Mouse (Mus musculus) retina, embryonic 14.5 days (tissue): ENCODE measurements around the gene Pnpla1.
"Not testable (repeated sequence)": the region's sequence is repeated elsewhere in the genome, so short reads cannot be mapped to it uniquely, and the experiment has no call there.

Source experiments
- DNase-seq: peaks from one replicate; pipeline ENCODE4 v3.0.0-alpha.2; 2015; ENCODE audit warnings: low spot score

Gene Pnpla1

GRCm38 (mm10) chr17:28858205-28858604 is at the start of gene Pnpla1:
Gene Pnpla1, plus strand, starts transcription at chr17:28858411.
- peak; percentile 26 for DNase-seq

GRCm38 (mm10) chr17:28808714-28809113 is 49.5 kb upstream of the Pnpla1 start:
- DNase-seq = no peak

- no peak for DNase-seq
These were observed 48.9 kb upstream of the Pnpla1 start for GRCm38 (mm10) chr17:28809175-28809831.

- no peak for DNase-seq
These were observed 45.9 kb upstream of the Pnpla1 start for GRCm38 (mm10) chr17:28812345-28812744.

GRCm38 (mm10) chr17:28814529-28815097 is 43.6 kb upstream of the Pnpla1 start:
- no peak for DNase-seq

GRCm38 (mm10) chr17:28815384-28816004 is 42.7 kb upstream of the Pnpla1 start:
- DNase-seq = no peak

GRCm38 (mm10) chr17:28816326-28816725 is 41.9 kb upstream of the Pnpla1 start:
- DNase-seq = not testable (repeated sequence)

- no peak for DNase-seq
These were observed 41.1 kb upstream of the Pnpla1 start for GRCm38 (mm10) chr17:28816875-28817811.

- no peak for DNase-seq
These were observed 38.0 kb upstream of the Pnpla1 start for GRCm38 (mm10) chr17:28820189-28820588.

GRCm38 (mm10) chr17:28823004-28823745 is 35.0 kb upstream of the Pnpla1 start:
- DNase-seq = no peak

GRCm38 (mm10) chr17:28823749-28824148 is 34.5 kb upstream of the Pnpla1 start:
- DNase-seq = no peak

GRCm38 (mm10) chr17:28824896-28825295 is 33.3 kb upstream of the Pnpla1 start:
- no peak for DNase-seq

- peak; percentile 16 for DNase-seq
These were observed 32.7 kb upstream of the Pnpla1 start for GRCm38 (mm10) chr17:28825359-28826041.

- DNase-seq = no peak
These were observed 30.5 kb upstream of the Pnpla1 start for GRCm38 (mm10) chr17:28827665-28828231.

- DNase-seq = no peak
These were observed 29.1 kb upstream of the Pnpla1 start for GRCm38 (mm10) chr17:28829120-28829519.

- no peak for DNase-seq
These were observed 27.1 kb upstream of the Pnpla1 start for GRCm38 (mm10) chr17:28831065-28831464.

GRCm38 (mm10) chr17:28832040-28832439 is 26.2 kb upstream of the Pnpla1 start:
- no peak for DNase-seq

GRCm38 (mm10) chr17:28832875-28833274 is 25.3 kb upstream of the Pnpla1 start:
- DNase-seq = no peak

GRCm38 (mm10) chr17:28834676-28835075 is 23.5 kb upstream of the Pnpla1 start:
- DNase-seq = no peak

- no peak for DNase-seq
These were observed 20.4 kb upstream of the Pnpla1 start for GRCm38 (mm10) chr17:28837840-28838239.

GRCm38 (mm10) chr17:28841947-28842346 is 16.3 kb upstream of the Pnpla1 start:
- DNase-seq = not testable (repeated sequence)
